Mouse (Mus musculus) olfactory bulb, adult 2 months (tissue): ENCODE data around the gene Dcaf17. TPM values are rescaled to one million over a fixed set of nuclear protein-coding genes. Genes with fewer than 3 reads are reported as not detected.

ENCODE experiments used
- H3K27ac ChIP-seq: fragments of 200-500 bp; 2 replicates; pipeline ENCODE4 v1.5.1; 2012; ENCODE audit warnings: low read depth, low read length; ENCODE audit not compliant: insufficient read depth
- H3K4me1 ChIP-seq: fragments of 200-500 bp; 2 replicates; pipeline ENCODE4 v1.6.1; 2012; ENCODE audit warnings: low read length; ENCODE audit not compliant: control insufficient read depth, insufficient read depth
- H3K4me3 ChIP-seq: fragments of 200-500 bp; 2 replicates; pipeline ENCODE4 v1.5.1; 2012; ENCODE audit warnings: mild to moderate bottlenecking, low read depth, low read length, moderate library complexity; ENCODE audit not compliant: insufficient read depth
- CTCF ChIP-seq: fragments of 200-500 bp; IDR thresholded peaks from 2 replicates; pipeline ENCODE4 v1.5.1; 2012; ENCODE audit warnings: low read depth, mild to moderate bottlenecking, low read length, moderate library complexity; ENCODE audit not compliant: insufficient read depth
- POLR2A ChIP-seq: fragments of 200-500 bp; IDR thresholded peaks from 2 replicates; pipeline ENCODE4 v1.6.1; 2012; ENCODE audit warnings: mild to moderate bottlenecking, low read depth, low read length, moderate library complexity; ENCODE audit not compliant: insufficient read depth
- WGBS: fragments of 180-500 bp; shearing (Covaris S2); methylation state at CpG from one replicate; pipeline ENCODE4 v1.1.7; 2018; 5-methylcytosine and 5-hydroxymethylcytosine counted together
- polyA plus RNA-seq: library from polyadenylated mRNA; stranded (reverse); fragments of >200 nt; gene quantifications from 2 replicates; pipeline ENCODE4 v1.2.4, GENCODE M21; 2012; ENCODE audit warnings: low replicate concordance; ENCODE audit not compliant: missing spikeins, insufficient read depth, insufficient read length

The Dcaf17 gene
- polyA plus RNA-seq, 1 experiment: not detected

- peaks cover 10% of the 10 kb centered on the region for H3K4me1 ChIP-seq
- no peak overlapping the region for H3K27ac ChIP-seq
- no peak for TF ChIP-seq POLR2A
- TF ChIP-seq CTCF: no peak
- 67% methylated on average over 13 of the region's 13 CpGs for WGBS
- H3K4me3 ChIP-seq: no peak overlapping the region
These were observed 67.3 kb downstream of the Dcaf17 start for GRCm38 (mm10) chr2:71122268-71123029.

- WGBS: 57% methylated on average over 2 of the region's 2 CpGs
These were observed 68.5 kb downstream of the Dcaf17 start for GRCm38 (mm10) chr2:71123591-71123990.

DNA sequence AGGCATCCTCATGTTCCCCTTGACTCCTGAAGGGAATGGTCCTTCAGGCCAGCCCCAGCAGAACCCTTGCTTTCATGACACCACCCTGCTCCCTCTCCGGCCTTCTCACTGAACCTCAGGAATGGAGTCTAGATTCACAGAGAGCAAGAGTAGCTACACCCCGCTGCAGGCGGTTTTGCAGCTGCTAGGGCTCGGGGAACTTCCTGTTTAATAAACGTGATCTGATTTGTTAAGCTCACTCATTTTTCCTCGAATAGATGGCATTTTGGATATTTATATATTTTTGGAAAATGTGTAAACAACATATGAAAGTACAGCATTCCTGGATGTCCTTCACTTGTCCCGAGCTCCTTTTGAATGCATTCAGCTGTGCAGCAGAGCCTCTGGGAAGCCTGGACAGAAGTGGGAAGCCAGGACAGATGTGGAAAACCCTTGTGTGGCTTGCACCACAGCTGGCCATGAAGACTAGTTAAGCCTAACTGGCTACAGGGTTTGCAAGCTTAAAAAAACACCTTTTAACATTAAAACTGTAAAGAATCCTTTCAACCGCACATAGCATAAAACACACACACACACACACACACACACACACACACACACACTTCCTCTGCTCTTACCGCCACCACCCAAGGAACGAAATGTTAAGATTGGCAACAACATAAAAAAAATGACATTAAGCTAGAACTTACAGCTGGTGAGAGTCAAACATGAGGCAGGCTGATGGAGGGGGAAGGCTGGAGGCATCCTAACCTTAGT, 72.8 kb downstream of the Dcaf17 start:
- Histone ChIP-seq H3K4me3 (no peak overlapping the region), H3K4me1 (no peaks in the 10 kb centered on the region), H3K27ac (no peak overlapping the region)
- TF ChIP-seq CTCF: no peak
- no peak for TF ChIP-seq POLR2A
- 90% methylated on average over 10 of the region's 10 CpGs for WGBS

More at GRCm38 (mm10) chr2:71123591-71123990, 68.5 kb downstream of the Dcaf17 start:
- Histone ChIP-seq H3K27ac (no peak overlapping the region), H3K4me1 (no peaks in the 10 kb centered on the region), H3K4me3 (no peak overlapping the region)
- TF ChIP-seq POLR2A: no peak
- no peak for TF ChIP-seq CTCF

DNA sequence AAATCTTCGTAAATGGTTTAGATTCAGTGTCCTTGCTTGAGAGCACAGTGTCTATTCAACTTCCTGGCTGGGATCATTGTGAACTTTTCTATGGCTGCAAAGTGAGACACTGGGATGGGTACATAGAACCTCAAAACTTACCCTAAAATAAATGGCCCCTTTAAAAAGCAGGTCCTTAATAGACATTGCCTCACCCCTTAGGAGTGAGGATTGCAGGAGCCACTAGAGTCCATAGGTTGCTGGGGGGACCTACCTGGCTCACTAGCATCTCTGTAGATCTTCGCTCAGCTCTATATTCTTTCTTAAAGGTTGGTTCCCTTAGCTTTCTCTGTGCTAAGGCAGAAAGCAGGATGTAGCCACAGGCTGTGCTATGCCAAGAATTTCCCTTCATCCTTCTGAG, 75.2 kb downstream of the Dcaf17 start:
- H3K4me1 ChIP-seq: no peaks in the 10 kb centered on the region
- H3K27ac ChIP-seq: no peak overlapping the region
- TF ChIP-seq POLR2A (no peak), CTCF (no peak)
- no peak overlapping the region for H3K4me3 ChIP-seq
- 99% methylated on average over 2 of the region's 2 CpGs for WGBS

DNA sequence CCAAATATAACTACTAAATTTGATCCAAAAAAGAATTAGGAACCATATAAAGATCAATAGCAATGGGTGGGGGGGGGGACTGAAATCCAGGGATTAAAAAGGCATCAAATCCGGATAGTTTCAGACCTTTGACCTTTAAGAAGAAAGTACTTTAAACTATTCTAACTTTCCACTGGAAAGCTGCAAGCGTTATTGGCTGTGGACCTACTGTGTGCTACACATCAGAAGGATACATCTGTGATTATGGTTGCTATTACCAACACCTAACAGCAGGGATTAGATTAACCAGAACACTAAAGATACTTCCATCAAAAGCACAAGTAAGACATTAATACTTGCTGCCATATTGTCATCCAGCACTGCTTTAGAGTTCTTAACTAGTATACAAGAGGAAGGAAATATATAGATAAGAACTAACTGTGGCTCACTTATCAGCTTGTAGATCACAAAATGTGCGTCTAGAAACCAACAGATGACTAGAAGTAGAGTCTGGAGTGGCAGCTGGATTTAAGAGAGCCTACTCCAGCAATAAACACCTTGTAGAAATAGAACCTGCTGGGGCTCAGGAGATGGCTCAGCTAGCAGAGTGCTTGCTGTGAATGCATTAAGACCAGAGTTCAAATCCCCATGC, 76.9 kb downstream of the Dcaf17 start:
- WGBS: 90% methylated on average over 3 of the region's 3 CpGs
- no peak for TF ChIP-seq CTCF
- TF ChIP-seq POLR2A: no peak
- Histone ChIP-seq H3K27ac (no peak overlapping the region), H3K4me1 (no peaks in the 10 kb centered on the region), H3K4me3 (no peak overlapping the region)

DNA sequence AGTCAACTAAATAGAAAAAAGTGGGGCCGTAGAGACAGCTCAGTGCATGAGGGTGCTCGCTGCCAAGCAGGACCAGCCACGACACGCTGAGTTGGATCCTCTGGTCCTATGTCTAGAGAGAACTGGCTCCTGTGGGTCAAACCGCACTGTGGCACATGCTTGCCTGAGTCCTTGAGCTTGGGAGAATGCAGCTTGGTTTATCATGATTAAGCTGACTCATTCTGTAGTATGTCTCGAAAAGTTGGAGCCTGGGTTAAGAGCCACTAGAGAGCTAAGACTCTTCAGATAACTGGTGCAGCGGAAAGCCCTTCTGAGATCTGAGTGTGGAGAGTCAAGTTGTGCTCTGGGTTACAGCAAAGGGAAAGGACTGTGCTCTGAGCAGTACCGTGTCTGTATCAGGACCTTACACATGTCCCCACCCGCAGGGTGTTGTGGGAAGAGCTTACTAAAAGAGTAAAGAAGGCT, 78.9 kb downstream of the Dcaf17 start:
- 85% methylated on average over 9 of the region's 9 CpGs for WGBS
- Histone ChIP-seq H3K4me1 (no peaks in the 10 kb centered on the region), H3K27ac (no peak overlapping the region), H3K4me3 (no peak overlapping the region)
- no peak for TF ChIP-seq POLR2A
- no peak for TF ChIP-seq CTCF

DNA sequence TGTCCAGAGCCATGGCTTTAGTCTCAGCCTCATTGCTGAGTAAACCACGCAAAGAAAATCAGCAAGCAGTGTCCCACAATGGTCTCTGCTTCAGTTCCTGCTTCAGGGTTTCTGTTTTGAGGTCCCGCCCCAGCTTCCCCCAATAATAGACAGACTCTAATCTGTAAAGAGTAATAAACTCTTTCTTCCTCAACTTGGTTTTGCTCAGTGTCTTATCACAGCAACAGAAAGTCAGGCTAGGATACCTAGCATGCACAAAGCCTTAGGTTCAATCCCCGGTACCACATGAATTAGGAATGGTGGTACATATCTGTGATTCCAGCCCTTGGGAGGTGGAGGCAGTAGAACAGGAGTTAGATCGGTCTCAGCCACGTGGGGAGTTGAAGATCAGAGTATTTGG, 79.7 kb downstream of the Dcaf17 start:
- H3K4me3 ChIP-seq: no peak overlapping the region
- WGBS: 80% methylated on average over 5 of the region's 5 CpGs
- TF ChIP-seq POLR2A: no peak
- TF ChIP-seq CTCF: no peak

DNA sequence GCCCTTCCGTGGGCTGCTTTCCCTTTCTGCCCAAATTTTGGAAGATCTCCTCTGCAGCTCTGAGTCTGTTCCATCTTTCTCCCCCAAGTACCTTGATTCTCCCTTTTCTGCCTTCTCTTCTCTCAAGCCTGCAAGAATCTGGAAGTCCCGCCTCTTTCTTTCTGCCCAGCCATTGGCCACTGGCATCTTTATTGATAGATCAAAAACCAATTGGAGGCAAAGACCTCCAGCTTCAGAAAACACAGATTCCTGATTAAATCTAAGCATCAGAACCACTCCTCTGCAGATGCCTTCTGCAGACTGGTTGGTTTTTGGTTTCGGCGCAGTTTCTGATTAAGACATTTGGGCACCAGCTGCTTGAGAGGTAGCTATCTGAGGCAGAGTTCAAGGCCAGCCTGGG, 85.5 kb downstream of the Dcaf17 start:
- Histone ChIP-seq H3K27ac (no peak overlapping the region), H3K4me1 (no peaks in the 10 kb centered on the region), H3K4me3 (no peak overlapping the region)
- 73% methylated on average over 4 of the region's 4 CpGs for WGBS
- TF ChIP-seq CTCF (no peak), POLR2A (no peak)

More for the DNA sequence above, 79.7 kb downstream of the Dcaf17 start:
- Histone ChIP-seq H3K4me1 (no peaks in the 10 kb centered on the region), H3K27ac (no peak overlapping the region)

GRCm38 (mm10) chr2:71142410-71142809, 87.3 kb downstream of the Dcaf17 start:
- Histone ChIP-seq H3K27ac (no peak overlapping the region), H3K4me3 (no peak overlapping the region), H3K4me1 (peaks cover 1% of the 10 kb centered on the region; the same call in 1 of the 2 replicates)
- TF ChIP-seq CTCF (no peak), POLR2A (no peak)
- 58% methylated on average over 7 of the region's 7 CpGs for WGBS
